Comparison of ENCODE assay signal across 8 mouse cellular contexts in genomic region chr9:102726811-102727210, GRCm38 (mm10). TPM values are rescaled to one million over a fixed set of nuclear protein-coding genes. Genes with fewer than 3 reads are reported as not detected.
A peak's percentile ranks its signal among the peaks of the same experiment; 100 is the strongest.
DNase-seq lines count a peak whose midpoint lies in the region; ATAC-seq lines count a peak whose summit lies in the region.

No protein-coding gene starts in this region.

- H3K4me2 ChIP-seq in liver, embryonic 11.5 days: peak overlapping the region; percentile 46
- peak overlapping the region; percentile 56 for H3K4me2 ChIP-seq in heart, embryonic 16.5 days (ENCODE audit: low read depth, low read length)
- no peak overlapping the region for H3K4me2 ChIP-seq in limb, embryonic 11.5 days (ENCODE audit: low read depth, severe bottlenecking)
- peak overlapping the region; percentile 21; the same call in 1 of the 2 replicates for H3K4me2 ChIP-seq in stomach, embryonic 14.5 days (replicated peaks; ENCODE audit: low read depth, low read length)

- no peak for DNase-seq in liver, embryonic 11.5 days (ENCODE audit: low spot score)
- DNase-seq in liver: no peak
- no peak for DNase-seq in limb, embryonic 11.5 days (ENCODE audit: low spot score)
- no peak for DNase-seq in right cerebral cortex, adult 18-20 months

- no peak overlapping the region for H3K9ac ChIP-seq in liver, embryonic 11.5 days (ENCODE audit: low read depth, low read length)
- peak overlapping the region; percentile 61 for H3K9ac ChIP-seq in heart, embryonic 16.5 days (ENCODE audit: low read length)
- H3K9ac ChIP-seq in limb, embryonic 11.5 days (ENCODE audit: low read length): no peak overlapping the region
- H3K9ac ChIP-seq in stomach, embryonic 14.5 days (replicated peaks; ENCODE audit: low read depth, low read length): no peak overlapping the region

- peaks cover 39% of the 10 kb centered on the region for H3K36me3 ChIP-seq in liver, embryonic 11.5 days (ENCODE audit: control insufficient read depth, insufficient read depth, low read length)
- H3K36me3 ChIP-seq in heart, embryonic 16.5 days (ENCODE audit: control insufficient read depth, insufficient read depth): peaks cover 85% of the 10 kb centered on the region
- peaks cover 36% of the 10 kb centered on the region for H3K36me3 ChIP-seq in limb, embryonic 11.5 days (ENCODE audit: control insufficient read depth, insufficient read depth, low read length)
- H3K36me3 ChIP-seq in stomach, embryonic 14.5 days (ENCODE audit: control insufficient read depth, insufficient read depth, low read length): peaks cover 89% of the 10 kb centered on the region

- H3K27me3 ChIP-seq in liver, embryonic 11.5 days (replicated peaks; ENCODE audit: control insufficient read depth, insufficient read depth, low read length): no peaks in the 10 kb centered on the region
- no peaks in the 10 kb centered on the region for H3K27me3 ChIP-seq in heart, embryonic 16.5 days (ENCODE audit: control insufficient read depth, insufficient read depth, low read length)
- H3K27me3 ChIP-seq in limb, embryonic 11.5 days (ENCODE audit: control insufficient read depth, insufficient read depth, low read length): no peaks in the 10 kb centered on the region
- H3K27me3 ChIP-seq in stomach, embryonic 14.5 days (ENCODE audit: control insufficient read depth, insufficient read depth, low read length): no peaks in the 10 kb centered on the region

- H3K4me3 ChIP-seq in liver, embryonic 11.5 days (ENCODE audit: low read depth, low read length): no peak overlapping the region
- 0 out of 2 replicates have a peak overlapping the region, but pooled peaks have one; percentile 5 for H3K4me3 ChIP-seq in heart, embryonic 16.5 days (ENCODE audit: low read length)
- no peak overlapping the region for H3K4me3 ChIP-seq in limb, embryonic 11.5 days (ENCODE audit: low read depth, low read length)
- no peak overlapping the region for H3K4me3 ChIP-seq in stomach, embryonic 14.5 days (ENCODE audit: low read depth, low read length)

- peak overlapping the region; percentile 25; the same call in 1 of the 2 replicates for H3K27ac ChIP-seq in liver, embryonic 11.5 days (ENCODE audit: low read depth, low read length)
- H3K27ac ChIP-seq in heart, embryonic 16.5 days (ENCODE audit: low read length): peak overlapping the region; percentile 96
- peak overlapping the region; percentile 68 for H3K27ac ChIP-seq in limb, embryonic 11.5 days (replicated peaks; ENCODE audit: low read depth, low read length)
- peak overlapping the region; percentile 49 for H3K27ac ChIP-seq in stomach, embryonic 14.5 days (ENCODE audit: low read length)

- ATAC-seq in liver, embryonic 11.5 days (replicated peaks; ENCODE audit: low FRiP score): no peak
- ATAC-seq in heart, embryonic 16.5 days (replicated peaks; ENCODE audit: extremely low read depth, insufficient read depth, low FRiP score): no peak
- ATAC-seq in limb, embryonic 11.5 days (ENCODE audit: insufficient number of reproducible peaks, low FRiP score, low TSS enrichment, low read depth): no peak
- ATAC-seq in stomach, embryonic 14.5 days (ENCODE audit: insufficient number of reproducible peaks, insufficient read depth, low FRiP score, low read depth): no peak
- no peak for ATAC-seq in megakaryocyte, adult 5-6 weeks (ENCODE audit: poor library complexity, severe bottlenecking)
- ATAC-seq in megakaryocyte progenitor cell, adult 5-6 weeks (replicated peaks; ENCODE audit: poor library complexity): no peak

- H3K9me3 ChIP-seq in liver, embryonic 11.5 days (ENCODE audit: control insufficient read depth, low read length): no peaks in the 10 kb centered on the region
- no peaks in the 10 kb centered on the region for H3K9me3 ChIP-seq in heart, embryonic 16.5 days (replicated peaks; ENCODE audit: control insufficient read depth, low read length)
- no peaks in the 10 kb centered on the region for H3K9me3 ChIP-seq in limb, embryonic 11.5 days (ENCODE audit: control insufficient read depth, low read length)
- no peaks in the 10 kb centered on the region for H3K9me3 ChIP-seq in stomach, embryonic 14.5 days (ENCODE audit: control insufficient read depth, low read depth, low read length)

- peaks cover 33% of the 10 kb centered on the region for H3K4me1 ChIP-seq in liver, embryonic 11.5 days (replicated peaks; ENCODE audit: control insufficient read depth, insufficient read depth, low read length)
- H3K4me1 ChIP-seq in heart, embryonic 16.5 days (ENCODE audit: control insufficient read depth, insufficient read depth, low read length): peaks cover 63% of the 10 kb centered on the region
- peaks cover 41% of the 10 kb centered on the region for H3K4me1 ChIP-seq in limb, embryonic 11.5 days (ENCODE audit: control insufficient read depth, insufficient read depth, low read length)
- peaks cover 47% of the 10 kb centered on the region for H3K4me1 ChIP-seq in stomach, embryonic 14.5 days (ENCODE audit: control insufficient read depth, insufficient read depth, low read length)

- WGBS in liver, embryonic 11.5 days: 61% methylated on average over 3 of the region's 3 CpGs
- 57% methylated on average over 3 of the region's 3 CpGs for WGBS in heart, embryonic 16.5 days
- 67% methylated on average over 3 of the region's 3 CpGs for WGBS in limb, embryonic 11.5 days
- 54% methylated on average over 3 of the region's 3 CpGs for WGBS in stomach, embryonic 14.5 days

RNA-seq across cellular contexts. Expression of gene Amotl2, which starts 10.3 kb away (rescaled TPM):
- polyA plus RNA-seq in liver, embryonic 11.5 days (2014; fragmentation: Nextera tagmentation; extraction: Ambion mirVana): 17.4 and 18.8 TPM in 2 replicates
- polyA plus RNA-seq in heart, embryonic 16.5 days (2015; fragmentation: Nextera tagmentation; extraction: Ambion mirVana): 38.6 and 43.4 TPM in 2 replicates
- 34.3 and 40.6 TPM in 2 replicates for polyA plus RNA-seq in limb, embryonic 11.5 days (2014; fragmentation: Nextera tagmentation; extraction: Ambion mirVana)
- 22.1 and 28.9 TPM in 2 replicates for polyA plus RNA-seq in stomach, embryonic 14.5 days (2014; fragmentation: Nextera tagmentation; extraction: Ambion mirVana)
- total RNA-seq in megakaryocyte, adult 5-6 weeks (2015): 1.3 and 1.7 TPM in 2 replicates
- 1.1 and 2.8 TPM in 2 replicates for total RNA-seq in megakaryocyte, adult 5-6 weeks (2017)
- 0.84 and 2.1 TPM in 2 replicates for total RNA-seq in megakaryocyte progenitor cell, adult 5-6 weeks (2015)
- total RNA-seq in megakaryocyte progenitor cell, adult 5-6 weeks (2017): 0.98 and 8.5 TPM in 2 replicates

Comparison
In these comparisons a context has a peak if more than half of its experiments do, and no peak if none do; other contexts are left out.
1. H3K27ac ChIP-seq: peak in every context shown above with its lines; median percentile 96 in heart, embryonic 16.5 days; 68 in limb, embryonic 11.5 days; 49 in stomach, embryonic 14.5 days; 25 in liver, embryonic 11.5 days.